Mouse (Mus musculus) granulocyte monocyte progenitor cell, adult 5-6 weeks (primary cell): ENCODE measurements around the gene Dtx3l. TPM values are rescaled to one million over a fixed set of nuclear protein-coding genes. Genes with fewer than 3 reads are reported as not detected.
"Not testable (repeated sequence)": the region's sequence is repeated elsewhere in the genome, so short reads cannot be mapped to it uniquely, and the experiment has no call there.

ENCODE experiments used
- ATAC-seq: replicated peaks from 2 replicates; pipeline ENCODE4 v1.8.0; 2016; ENCODE audit warnings: mild to moderate bottlenecking, moderate TSS enrichment, inconsistent platforms; ENCODE audit not compliant: poor library complexity, severe bottlenecking
- total RNA-seq, 2 experiments: library from RNA; stranded (forward) in 1 of 2; stranded (reverse) in 1 of 2; fragments of 200-712, 200-1000 nt in 1 of 2; fragments of >200 nt in 1 of 2; fragmentation: Nextera tagmentation in 1 of 2; gene quantifications; 2 replicates each; pipeline ENCODE4 v1.2.3; 2014 to 2017

The Dtx3l gene
- total RNA-seq, 2 experiments from 2014 or later, result 21.9 to 29.4 TPM

DNA sequence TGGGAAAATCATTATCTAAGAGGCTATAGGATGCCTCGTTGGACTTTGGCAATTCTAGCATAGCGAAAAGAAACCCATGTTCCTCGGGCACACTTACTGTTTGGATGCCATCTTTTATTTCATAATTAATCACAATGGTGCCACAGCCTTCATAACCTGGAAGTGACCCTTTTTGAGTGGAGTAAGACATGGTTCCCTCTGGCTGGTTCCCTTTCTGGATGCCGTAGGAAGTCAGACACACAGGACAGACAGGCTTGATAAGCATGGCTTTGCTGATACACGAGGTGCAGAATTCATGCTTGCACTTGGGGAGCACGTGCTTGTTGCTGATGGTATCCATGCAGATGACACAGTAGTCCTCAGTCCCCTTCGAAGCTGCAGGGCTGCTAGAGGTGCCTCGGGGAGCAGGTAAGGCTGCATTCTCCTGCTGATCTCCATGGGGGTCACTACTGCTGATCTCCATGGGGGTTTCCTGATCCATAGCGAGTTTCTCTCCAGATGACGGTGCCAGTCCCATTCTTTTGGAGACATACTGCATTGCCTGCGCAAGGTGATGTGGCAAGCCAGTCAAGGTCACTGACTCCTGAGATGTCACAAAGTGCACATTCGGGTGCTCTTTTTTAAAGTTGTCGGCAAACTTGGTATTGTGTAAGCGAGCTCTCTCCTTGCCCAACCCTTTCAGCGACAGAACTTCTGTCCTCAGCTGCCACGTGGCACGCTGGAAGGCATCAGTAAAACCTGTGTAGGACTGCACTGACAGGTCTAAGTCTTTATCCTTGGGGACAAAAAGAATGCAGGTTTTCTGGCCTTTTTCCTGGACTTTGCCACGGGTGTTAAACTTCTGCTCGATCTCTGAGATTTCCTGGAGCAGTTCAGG, 6.5 kb downstream of the Dtx3l start:
- ATAC-seq, result peak; percentile 83

DNA sequence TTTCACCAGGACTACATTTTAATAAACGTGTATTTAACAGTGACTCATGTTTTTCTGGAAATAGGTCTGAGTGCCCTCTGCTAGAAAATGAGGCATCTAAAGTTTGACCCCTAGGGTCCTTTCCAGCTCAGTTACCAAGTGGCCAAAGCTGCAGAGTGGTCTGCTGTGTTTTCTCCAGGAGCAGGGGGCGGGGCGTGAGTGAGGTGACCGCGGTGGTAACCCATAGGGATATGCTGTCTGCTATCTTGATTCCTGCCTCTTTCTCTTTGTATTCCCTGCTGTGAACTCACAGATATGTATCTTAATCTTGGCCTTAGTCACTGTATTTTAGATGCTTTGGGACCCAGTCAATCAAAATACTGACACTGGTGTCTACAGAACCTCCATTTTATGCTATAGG, 14.6 kb downstream of the Dtx3l start:
- ATAC-seq, result no peak

DNA sequence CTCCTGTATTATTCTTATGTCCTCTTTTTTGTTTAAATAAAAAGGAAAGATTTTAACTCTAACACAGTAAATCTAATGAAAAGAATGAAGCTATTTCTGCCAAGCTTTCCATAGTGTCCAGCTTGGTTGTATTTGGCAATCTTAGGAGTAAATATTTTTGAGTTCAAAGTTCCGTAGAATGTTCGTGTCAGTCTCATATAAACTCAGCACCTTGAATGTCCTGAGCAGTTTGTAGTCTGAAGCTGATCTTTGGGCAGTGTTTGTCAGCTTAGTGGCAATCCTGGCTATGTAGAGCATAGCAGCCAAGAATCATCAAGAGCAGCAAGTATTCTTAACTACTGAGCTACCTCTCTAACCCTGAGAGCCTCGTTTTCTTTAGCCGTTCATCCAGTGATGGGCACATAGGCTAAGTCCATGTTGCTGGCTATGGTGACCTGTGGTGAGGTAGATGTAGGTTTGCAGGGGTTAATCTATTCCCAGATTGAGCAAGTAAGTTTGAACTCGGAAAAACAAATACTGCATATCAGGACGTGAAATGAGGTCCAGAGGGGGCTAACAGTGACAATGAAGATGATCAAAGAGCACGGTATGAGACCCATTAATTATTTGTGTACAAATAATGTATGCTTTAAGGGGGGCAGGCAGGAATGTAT, 15.3 kb downstream of the Dtx3l start:
- ATAC-seq, result no peak

DNA sequence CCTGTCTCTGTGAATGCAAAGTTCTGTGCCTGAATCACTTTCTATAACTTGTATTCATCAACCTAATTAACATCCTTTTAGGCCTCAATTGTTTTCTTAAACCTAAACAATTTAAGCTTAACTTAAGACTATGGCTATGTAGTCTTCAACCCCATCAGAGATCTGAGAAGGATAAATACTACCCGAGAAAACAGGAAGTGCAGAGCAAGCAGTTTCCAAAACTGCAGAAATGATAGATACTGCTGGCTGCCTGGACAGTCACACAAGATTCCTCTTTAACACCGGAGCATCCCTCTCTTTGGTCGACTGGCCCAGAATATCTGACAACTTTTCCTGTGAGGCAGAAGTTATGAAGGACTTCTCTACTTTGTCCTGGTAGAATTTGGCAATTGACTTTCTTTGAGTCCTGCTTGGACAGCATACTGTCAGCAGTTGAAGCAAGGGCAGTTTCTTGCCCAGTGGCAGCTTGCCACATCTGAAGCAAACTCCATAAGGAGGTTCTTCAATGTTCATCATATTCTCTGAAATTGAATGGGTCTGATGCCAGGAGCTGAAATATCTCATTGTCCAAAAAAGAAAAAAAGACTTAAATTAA, 16.6 kb downstream of the Dtx3l start:
- ATAC-seq, result no peak

- peak; percentile 44; the same call in 1 of the 2 replicates for ATAC-seq
Measured at GRCm38 (mm10) chr16:35921676-35922235, 17.2 kb downstream of the Dtx3l start.

DNA sequence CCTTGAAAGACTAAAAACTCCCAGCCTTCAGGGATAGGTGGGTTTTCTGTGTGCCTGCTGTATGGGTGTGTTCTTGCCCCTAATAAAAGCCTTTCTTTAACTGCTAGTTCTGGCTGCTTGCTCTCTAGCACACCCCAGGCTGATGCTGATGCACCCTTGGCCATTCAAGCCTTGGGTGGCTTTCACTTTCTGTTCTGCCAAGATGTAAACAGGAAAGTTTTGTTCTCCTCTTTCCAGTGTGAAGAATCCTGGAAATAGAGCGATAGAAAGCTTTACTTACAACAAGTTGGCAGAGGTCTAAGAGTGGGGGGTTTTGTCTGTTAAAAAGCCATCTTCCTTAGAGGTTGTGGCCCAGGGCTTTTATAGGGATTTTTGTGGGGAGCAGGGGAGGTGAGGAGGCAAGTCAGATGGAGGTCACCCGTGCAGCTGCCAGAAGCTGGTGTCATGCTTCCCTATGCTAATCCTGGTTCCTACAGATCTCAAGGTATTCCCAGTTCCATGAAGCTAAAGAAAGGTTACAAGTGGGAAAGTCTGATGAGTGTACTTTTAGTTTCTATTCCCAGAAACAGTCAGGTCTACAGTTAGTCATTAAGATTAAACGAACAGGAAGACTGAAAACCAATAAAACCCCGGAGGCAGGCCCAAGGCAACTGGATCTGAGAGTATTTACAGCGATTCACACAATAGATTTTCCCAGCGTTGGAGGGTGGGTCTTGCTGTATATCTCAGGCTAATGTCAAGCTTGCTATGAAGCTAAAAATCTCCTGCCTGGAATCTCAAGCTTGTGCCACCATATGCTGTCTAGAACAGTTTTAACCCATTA, 20.0 kb downstream of the Dtx3l start:
- peak; percentile 61 for ATAC-seq

DNA sequence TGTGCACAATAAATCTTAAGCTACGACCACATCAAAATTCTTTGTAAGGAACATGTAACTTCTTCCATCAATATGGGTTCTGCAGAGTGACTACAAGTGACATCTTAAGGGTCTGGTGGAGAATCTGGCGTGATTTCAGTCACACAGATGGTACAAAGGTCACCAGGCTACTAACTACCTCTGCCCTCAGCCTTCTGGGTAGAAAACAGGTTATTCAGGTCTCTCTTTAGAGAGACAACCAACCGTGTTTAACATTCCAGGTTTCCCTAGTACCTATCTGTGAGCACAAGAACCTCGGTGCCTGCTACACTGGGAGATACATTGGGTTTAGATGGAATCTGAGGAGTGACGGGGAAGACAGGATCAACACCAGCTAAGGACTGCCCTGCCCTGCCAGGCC, 24.6 kb downstream of the Dtx3l start:
- no peak for ATAC-seq

DNA sequence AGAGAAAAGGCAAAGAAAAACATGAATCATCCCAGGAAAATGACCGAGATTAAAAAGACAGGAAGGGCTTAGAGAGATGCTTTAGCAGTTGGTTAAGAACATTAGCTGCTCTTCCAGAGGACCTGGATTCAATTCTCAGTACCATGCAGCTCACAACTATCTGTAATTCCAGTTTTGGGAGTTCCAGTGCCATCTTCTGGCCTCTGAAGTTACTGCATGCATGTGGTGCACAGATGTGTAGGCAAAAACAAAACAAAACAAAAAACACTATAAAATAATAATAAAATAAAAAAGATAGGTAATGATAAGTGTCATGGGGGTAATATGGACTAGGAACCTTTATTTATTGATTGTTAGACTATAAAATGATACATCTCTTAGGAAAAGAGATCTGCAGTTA, 25.4 kb downstream of the Dtx3l start:
- ATAC-seq, result peak; percentile 58; the same call in 1 of the 2 replicates

GRCm38 (mm10) chr16:35911449-35911848, 27.5 kb downstream of the Dtx3l start:
- no peak for ATAC-seq

- ATAC-seq, result 0 out of 2 replicates have a peak, but pooled peaks have one; percentile 18
Measured at GRCm38 (mm10) chr16:35907432-35908201, 31.3 kb downstream of the Dtx3l start.

DNA sequence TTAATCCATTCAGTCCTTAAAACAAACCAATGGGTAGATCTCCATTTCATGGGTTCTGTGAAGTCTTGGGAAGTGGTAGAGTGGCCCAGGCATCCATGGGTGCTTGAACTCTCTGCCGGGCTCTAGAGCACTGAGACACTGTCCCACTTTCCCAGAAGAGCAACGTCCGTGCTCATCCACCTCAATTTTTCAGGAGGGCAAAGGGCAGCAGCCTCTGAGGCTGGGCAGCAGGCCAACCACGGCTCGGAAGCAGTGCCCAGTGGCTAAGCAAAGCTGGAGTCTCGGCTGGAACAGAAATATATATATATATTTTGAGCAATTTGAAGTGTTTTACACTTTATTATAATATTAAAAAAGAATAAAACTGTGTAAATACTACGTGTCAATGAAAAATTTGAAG, 32.1 kb downstream of the Dtx3l start:
- no peak for ATAC-seq

- ATAC-seq, result no peak
Measured at GRCm38 (mm10) chr16:35905819-35906485, 33.0 kb downstream of the Dtx3l start.

- no peak for ATAC-seq
Measured at GRCm38 (mm10) chr16:35905355-35905754, 33.6 kb downstream of the Dtx3l start.

- peak; percentile 65 for ATAC-seq
Measured at GRCm38 (mm10) chr16:35904121-35904736, 34.7 kb downstream of the Dtx3l start.

- peak; percentile 67 for ATAC-seq
Measured at GRCm38 (mm10) chr16:35903014-35903640, 35.8 kb downstream of the Dtx3l start.

GRCm38 (mm10) chr16:35900541-35900940, 38.4 kb downstream of the Dtx3l start:
- ATAC-seq, result no peak

GRCm38 (mm10) chr16:35894997-35895396, 44.0 kb downstream of the Dtx3l start:
- 0 out of 2 replicates have a peak, but pooled peaks have one; percentile 12 for ATAC-seq

GRCm38 (mm10) chr16:35891603-35892002, 47.3 kb downstream of the Dtx3l start:
- not testable (repeated sequence) for ATAC-seq
